Mouse (Mus musculus) layer of hippocampus, adult 8-10 months (tissue): Measurements from ENCODE around the gene Ddc. TPM values are rescaled to one million over a fixed set of nuclear protein-coding genes. Genes with fewer than 3 reads are reported as not detected.

Experiments used
- DNase-seq, 2 experiments: peaks; one replicate each; pipeline ENCODE4 v3.0.0; 2022; ENCODE audit warnings: low spot score in 2 of 2
- total RNA-seq, 4 experiments: library from RNA; stranded (reverse); gene quantifications; 2 replicates each; pipeline ENCODE4 v1.2.4; 2022

Gene Ddc
- total RNA-seq, 4 experiments from 2014 or later = 7.4 to 11.0 (median 9.1) TPM

DNA sequence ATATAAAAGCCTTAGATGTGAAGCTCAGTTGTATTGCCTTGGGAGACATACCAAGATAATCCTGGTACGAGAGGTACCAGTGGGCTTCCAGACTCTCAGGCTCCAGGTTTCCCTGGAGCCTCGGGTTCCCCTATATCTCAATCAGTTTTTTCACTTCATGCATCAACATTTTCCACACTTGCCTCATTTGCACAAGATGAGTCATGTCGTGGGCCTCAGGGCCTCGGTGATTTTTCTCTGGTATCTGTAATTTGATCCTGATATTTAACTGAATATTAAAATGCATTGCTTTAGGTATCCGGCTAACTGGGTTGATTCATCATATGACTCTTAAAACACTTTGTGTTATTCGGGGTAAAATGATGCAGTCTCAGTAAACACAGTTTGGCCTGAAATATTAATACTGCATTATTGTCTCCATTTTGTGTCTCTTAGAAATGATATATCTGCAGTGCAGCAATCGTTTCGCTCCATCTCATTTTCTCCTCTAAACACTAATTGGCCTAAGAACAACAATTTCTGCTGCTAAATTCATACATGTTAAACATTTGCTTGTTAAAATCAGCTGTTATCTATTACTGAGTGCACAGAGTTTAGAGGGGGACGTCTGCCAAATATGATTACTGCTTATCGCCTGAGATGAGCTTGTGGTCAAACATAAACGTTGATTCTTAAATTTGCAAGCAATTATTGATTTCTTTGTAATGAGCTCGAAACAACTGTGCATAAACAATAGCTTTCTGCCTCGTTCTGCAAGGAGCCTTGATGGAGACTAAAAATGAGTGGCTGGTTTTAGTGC is 48.2 kb downstream of the Ddc start:
- no peak for DNase-seq

GRCm38 (mm10) chr11:11848467-11848866 is 49.5 kb downstream of the Ddc start:
- DNase-seq = no peak

DNA sequence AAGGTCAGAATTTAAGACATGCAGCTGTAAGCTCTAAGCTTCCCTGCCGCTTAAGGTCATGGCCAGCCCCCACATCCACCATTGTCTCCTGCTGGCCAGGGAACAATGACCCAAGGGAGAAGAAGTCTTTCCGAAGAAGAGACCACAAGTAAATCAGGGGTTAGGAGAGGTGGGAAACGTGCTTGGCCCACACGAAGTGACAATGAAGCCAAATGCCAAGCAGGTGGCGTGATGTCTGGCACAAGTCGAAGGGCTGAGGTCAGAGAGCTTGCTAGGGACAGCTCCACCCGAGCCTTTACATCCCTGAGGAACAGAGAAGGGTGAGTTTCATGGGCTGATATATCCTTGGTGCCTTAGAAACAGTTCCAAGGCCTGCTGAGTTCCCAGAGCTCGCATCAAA is 52.9 kb downstream of the Ddc start:
- DNase-seq = no peak

- DNase-seq = peak in 1 of 2 experiments; percentile 28
These were observed 53.5 kb downstream of the Ddc start for GRCm38 (mm10) chr11:11844367-11844971.

- DNase-seq = no peak
These were observed 56.4 kb downstream of the Ddc start for GRCm38 (mm10) chr11:11841590-11841989.

DNA sequence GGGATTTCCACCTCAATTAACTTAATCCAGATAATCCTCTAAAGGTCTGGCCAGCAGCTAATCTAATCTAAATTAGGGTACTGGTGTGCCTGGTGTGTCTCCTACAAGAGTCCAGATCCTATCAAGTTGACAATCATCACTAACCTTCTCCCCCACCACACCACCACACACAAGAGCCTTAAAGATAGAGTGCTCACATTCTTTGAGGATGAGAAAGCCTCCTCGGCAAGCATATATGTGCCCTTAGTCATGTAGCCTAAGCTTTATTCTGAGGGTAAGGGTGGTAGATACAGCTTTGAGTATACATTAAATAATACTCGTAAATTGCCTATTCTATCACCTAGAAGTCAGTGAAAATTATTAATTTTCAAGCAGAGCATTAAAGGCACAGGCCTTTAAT is 57.2 kb downstream of the Ddc start:
- DNase-seq = no peak

DNA sequence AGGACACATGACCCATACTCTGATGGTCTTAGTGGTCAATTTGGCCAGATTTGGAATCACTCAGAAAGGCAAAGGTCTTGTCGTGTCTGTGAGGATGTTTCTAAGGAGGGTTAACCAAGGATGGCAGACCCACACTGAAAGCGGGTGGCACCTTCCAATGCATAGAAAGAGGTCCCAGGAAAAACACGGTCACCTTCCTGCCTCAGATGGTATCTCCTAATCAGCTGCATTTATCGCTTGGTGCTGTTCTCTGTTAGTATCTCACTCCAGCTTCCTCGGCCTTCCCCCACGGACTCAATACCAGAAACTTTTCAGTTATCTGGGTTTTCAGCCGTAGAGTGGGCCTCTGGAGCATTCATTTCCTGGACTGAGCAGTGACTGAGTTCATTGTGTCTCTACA is 58.1 kb downstream of the Ddc start:
- DNase-seq = no peak

DNA sequence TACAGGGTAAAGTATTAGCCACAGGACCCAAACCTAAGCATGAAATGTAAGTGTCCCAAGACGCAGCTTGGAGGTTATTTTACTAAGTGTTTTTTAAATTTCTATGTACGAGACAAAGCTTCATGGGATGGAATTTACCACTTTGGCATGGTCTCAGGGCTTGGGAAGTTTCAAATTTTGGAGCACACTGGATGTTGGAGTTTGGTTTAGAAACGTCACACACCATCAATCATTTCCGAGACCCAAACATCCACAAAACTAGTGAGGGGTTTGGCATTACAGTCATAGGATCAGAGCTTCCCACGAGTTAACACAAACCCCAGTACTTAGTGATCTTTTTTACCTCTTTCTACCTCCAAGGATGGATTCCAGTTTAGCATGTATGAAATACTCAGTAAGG is 60.6 kb downstream of the Ddc start:
- DNase-seq = no peak

DNA sequence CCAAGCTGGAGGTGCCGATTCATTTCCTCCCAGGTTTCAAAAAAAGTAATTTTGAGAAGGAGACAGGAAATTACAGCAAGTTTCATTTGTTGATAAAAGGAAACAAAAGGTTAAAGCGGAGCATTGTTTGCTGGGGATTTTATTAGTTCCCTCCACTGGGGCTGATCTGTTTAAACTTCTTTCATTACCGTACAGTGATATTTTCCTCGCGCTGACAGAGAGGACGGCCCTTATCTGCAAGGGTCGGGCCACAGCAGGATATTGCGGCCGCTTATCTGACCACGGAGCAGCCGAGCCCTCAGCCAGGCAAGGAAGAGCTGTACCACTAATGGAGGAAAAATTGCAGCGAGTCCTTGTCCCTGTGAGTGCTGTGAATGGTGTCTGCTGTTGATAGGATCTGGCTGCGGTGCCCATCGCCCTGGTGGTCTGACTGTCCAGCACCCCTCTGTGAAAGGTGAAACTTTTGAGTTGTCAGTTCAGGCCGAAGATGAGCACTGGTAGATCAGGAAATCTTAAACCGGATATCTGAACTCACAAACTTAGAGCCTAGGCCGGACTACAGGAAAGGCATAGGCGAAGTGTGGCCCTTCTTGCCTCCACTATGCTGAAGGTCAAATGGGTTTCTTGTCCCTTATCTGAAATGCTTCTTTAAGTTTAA is 61.1 kb downstream of the Ddc start:
- no peak for DNase-seq

GRCm38 (mm10) chr11:11836262-11836661 is 61.7 kb downstream of the Ddc start:
- DNase-seq = no peak

- DNase-seq = no peak
These were observed 62.2 kb downstream of the Ddc start for GRCm38 (mm10) chr11:11835791-11836190.

DNA sequence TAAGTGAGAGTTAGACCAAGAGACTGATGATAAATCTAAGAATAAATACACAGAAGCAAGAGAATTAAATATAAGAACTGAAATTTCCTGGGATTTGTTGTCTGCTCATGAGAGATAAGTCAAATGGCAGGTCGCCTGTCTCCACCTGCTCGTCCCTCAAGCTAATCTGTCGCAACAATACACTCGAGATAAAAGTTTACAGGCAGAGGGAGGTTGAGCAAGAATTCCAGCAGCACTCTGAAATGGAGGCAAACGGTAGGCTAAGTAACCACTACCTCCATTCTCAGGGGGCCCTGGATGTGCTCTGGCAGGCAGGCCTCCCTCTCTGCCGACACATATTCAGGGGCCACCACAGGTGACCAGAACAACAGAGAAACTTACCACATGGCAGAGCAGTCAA is 62.6 kb downstream of the Ddc start:
- no peak for DNase-seq

- no peak for DNase-seq
These were observed 64.8 kb downstream of the Ddc start for GRCm38 (mm10) chr11:11833100-11833499.

DNA sequence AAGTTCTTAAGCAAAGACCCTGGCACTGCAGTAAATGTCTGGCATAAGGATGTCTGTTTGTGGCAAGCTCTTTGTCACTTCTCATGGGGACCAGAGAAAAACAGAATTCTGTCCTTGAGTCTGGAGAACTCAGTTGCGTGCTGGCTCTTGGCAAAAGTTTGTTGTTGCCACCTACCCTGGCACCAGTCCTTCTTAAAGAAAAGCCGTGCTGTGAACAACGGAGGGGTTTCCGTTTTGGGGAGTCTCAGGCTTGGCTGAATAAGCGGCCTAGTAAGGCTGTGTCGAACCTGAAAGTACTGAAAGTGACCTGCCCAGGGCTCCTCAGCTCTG is 65.2 kb downstream of the Ddc start:
- no peak for DNase-seq

GRCm38 (mm10) chr11:11831940-11832754 is 65.8 kb downstream of the Ddc start:
- no peak for DNase-seq

GRCm38 (mm10) chr11:11831526-11831925 is 66.4 kb downstream of the Ddc start:
- no peak for DNase-seq

DNA sequence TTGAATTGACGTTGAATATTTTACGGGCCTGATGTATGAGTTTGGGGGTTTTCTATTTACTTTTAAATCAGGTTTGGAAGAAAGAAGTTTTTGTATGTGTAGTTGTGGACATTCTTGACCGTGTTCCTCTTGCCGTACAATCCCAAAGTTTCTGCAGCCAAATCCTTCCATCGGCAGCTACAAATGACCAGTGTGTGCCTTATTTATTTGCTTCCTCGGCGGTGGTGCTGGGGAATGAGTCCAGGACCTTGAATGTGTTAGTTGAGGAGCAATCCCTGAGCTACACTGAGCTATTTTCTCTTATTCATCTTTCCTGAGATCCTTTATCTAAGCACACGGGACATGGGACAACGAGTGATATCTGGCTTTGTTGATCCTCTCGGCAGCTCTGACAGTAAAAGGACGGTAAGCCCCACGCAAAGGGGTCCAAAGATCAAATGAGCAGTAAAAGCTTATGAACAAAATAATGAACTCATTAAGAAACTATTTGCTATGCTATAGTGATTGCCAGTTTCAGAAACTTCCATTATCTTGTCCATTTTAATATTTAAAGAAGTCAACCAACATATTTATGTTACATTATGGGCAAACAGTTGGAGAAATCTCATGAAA is 67.0 kb downstream of the Ddc start:
- no peak for DNase-seq

DNA sequence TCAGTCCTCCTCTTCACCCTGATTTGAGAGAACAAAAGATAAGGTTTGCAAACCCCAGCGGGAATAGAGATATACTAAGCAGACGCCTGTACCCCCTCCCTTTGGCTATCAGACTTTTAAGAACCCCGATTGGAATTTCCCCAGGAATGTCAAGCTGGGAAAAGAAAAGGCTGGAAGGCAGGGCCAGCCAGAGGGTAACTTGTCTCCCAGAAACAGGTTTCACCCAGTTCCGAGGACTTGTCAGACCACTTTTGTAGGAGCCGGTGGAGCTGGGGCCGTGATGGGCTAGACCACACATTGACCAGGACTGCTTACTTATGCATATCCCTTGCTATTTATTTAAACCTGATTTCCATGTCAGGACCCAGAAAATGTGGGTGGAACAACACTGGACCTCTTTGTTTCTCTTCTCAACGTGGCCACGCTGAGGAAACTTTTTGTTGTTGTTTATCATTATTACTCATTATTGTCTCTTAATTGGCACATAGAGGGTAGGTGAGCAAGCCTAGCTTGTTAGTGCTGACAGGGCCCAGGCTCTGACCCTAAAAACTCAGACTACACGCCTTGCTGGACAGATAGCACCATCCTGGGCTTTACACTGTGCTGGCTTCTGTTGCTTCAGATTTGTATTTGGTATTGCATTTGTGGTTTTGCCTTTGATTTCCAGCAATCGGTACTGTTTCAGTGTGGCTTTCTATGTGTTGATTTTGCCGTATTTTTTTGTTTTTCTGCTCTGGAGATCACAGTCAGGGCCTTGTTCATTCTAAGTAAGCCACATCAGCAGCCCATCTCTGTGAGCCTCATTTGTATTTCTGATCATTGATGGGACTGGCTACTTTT is 68.6 kb downstream of the Ddc start:
- DNase-seq = no peak

DNA sequence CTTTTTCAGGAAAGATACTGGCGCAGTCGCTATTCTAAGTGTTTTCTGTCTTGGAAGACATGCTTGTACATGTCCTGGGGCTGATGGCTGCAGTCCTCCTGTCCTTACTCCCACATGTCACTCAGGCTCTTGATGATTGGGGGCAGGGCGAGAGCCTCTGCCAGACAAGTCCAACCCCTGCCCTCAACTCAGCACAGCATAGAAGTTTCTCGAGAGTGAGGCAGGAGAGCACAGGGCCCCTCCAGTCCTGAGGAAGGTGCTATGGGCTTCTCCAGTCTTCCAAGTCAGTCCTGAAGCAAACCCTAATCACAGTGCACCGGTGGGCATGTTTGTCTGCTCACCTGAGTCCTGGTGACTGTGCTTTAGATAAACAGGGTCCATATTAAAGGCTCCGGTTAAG is 69.2 kb downstream of the Ddc start:
- DNase-seq = no peak

GRCm38 (mm10) chr11:11828251-11828650 is 69.7 kb downstream of the Ddc start:
- no peak for DNase-seq

DNA sequence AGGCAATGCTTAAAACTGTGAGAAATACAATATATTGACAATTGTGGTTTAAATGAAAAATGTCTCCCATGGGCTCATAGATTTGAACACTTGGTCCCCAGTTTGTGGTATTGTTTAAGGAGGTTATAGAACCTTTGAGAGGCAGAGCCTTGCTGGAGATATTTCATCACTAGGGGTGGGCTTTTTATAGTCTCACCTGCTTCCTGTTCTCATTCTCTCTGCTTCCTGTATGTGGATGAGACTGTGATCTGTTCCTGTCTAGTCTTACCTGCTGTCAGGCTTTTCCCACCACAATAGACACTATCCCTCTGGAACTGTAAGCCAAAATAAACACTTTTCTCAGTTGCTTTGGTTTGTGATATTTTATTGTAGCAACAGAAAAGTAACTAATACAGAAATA is 71.5 kb downstream of the Ddc start:
- no peak for DNase-seq
